Mouse (Mus musculus): ENCODE data around the gene E2f8.

The E2f8 gene

GRCm38 (mm10) chr7:48881486-48881885, at the start of gene E2f8:
Gene E2f8, minus strand, starts transcription at chr7:48881596.
- DNase-seq (ENCODE audit: low spot score in 2 of 2), result peak; percentile 88 to 94

GRCm38 (mm10) chr7:48930399-48930798, 49.0 kb upstream of the E2f8 start:
- DNase-seq (ENCODE audit: low spot score in 2 of 2), result no peak

GRCm38 (mm10) chr7:48928364-48928763, 47.0 kb upstream of the E2f8 start:
- peak; percentile 57 to 84 for DNase-seq (ENCODE audit: low spot score in 2 of 2)

- DNase-seq (ENCODE audit: low spot score in 2 of 2), result no peak
These were observed 43.8 kb upstream of the E2f8 start for GRCm38 (mm10) chr7:48925214-48925613.

GRCm38 (mm10) chr7:48923620-48924019, 42.2 kb upstream of the E2f8 start:
- DNase-seq (ENCODE audit: low spot score in 2 of 2), result no peak

- DNase-seq (ENCODE audit: low spot score in 2 of 2), result no peak
These were observed 37.0 kb upstream of the E2f8 start for GRCm38 (mm10) chr7:48918389-48918788.

GRCm38 (mm10) chr7:48917988-48918387, 36.6 kb upstream of the E2f8 start:
- no peak for DNase-seq (ENCODE audit: low spot score in 2 of 2)

- no peak for DNase-seq (ENCODE audit: low spot score in 2 of 2)
These were observed 36.1 kb upstream of the E2f8 start for GRCm38 (mm10) chr7:48917463-48917862.

GRCm38 (mm10) chr7:48914630-48915506, 33.5 kb upstream of the E2f8 start:
- DNase-seq (ENCODE audit: low spot score in 2 of 2), result no peak

- DNase-seq (ENCODE audit: low spot score in 2 of 2), result no peak
These were observed 29.8 kb upstream of the E2f8 start for GRCm38 (mm10) chr7:48911146-48911545.

GRCm38 (mm10) chr7:48910282-48910681, 28.9 kb upstream of the E2f8 start:
- no peak for DNase-seq (ENCODE audit: low spot score in 2 of 2)

GRCm38 (mm10) chr7:48909342-48909671, 27.9 kb upstream of the E2f8 start:
- no peak for DNase-seq (ENCODE audit: low spot score in 2 of 2)

- DNase-seq (ENCODE audit: low spot score in 2 of 2), result no peak
These were observed 27.3 kb upstream of the E2f8 start, which contains the start of gene Nav2 for GRCm38 (mm10) chr7:48908521-48909341. Gene Nav2, plus strand, starts transcription at chr7:48908716.

- DNase-seq (ENCODE audit: low spot score in 2 of 2), result no peak
These were observed 21.1 kb upstream of the E2f8 start for GRCm38 (mm10) chr7:48902454-48902853.

- DNase-seq (ENCODE audit: low spot score in 2 of 2), result no peak
These were observed 19.2 kb upstream of the E2f8 start for GRCm38 (mm10) chr7:48900408-48901167.

GRCm38 (mm10) chr7:48898416-48898815, 17.0 kb upstream of the E2f8 start:
- DNase-seq (ENCODE audit: low spot score in 2 of 2), result no peak

GRCm38 (mm10) chr7:48897539-48898163, 16.3 kb upstream of the E2f8 start:
- DNase-seq (ENCODE audit: low spot score in 2 of 2), result no peak

- no peak for DNase-seq (ENCODE audit: low spot score in 2 of 2)
These were observed 14.7 kb upstream of the E2f8 start for GRCm38 (mm10) chr7:48896051-48896450.

- DNase-seq (ENCODE audit: low spot score in 2 of 2), result no peak
These were observed 14.1 kb upstream of the E2f8 start for GRCm38 (mm10) chr7:48895475-48895874.

- DNase-seq (ENCODE audit: low spot score in 2 of 2), result no peak
These were observed 13.4 kb upstream of the E2f8 start for GRCm38 (mm10) chr7:48894763-48895162.

GRCm38 (mm10) chr7:48894152-48894551, 12.8 kb upstream of the E2f8 start:
- DNase-seq (ENCODE audit: low spot score in 2 of 2), result peak; percentile 62 to 88

GRCm38 (mm10) chr7:48893093-48893492, 11.7 kb upstream of the E2f8 start:
- DNase-seq (ENCODE audit: low spot score in 2 of 2), result no peak
